Mouse (Mus musculus) ES-Bruce4 (cell line): Measurements from ENCODE around the gene Rptor. TPM values are rescaled to one million over a fixed set of nuclear protein-coding genes. Genes with fewer than 3 reads are reported as not detected.

Experiments
- H3K27ac ChIP-seq: 2 replicates; pipeline ENCODE4 v1.5.1; 2012; ENCODE audit warnings: low read length, inconsistent platforms; ENCODE audit not compliant: insufficient read depth
- H3K27me3 ChIP-seq: 2 replicates; pipeline ENCODE4 v1.6.1; 2012; ENCODE audit warnings: mild to moderate bottlenecking, low read length, inconsistent platforms; ENCODE audit not compliant: control insufficient read depth, poor library complexity, insufficient read depth, severe bottlenecking
- H3K36me3 ChIP-seq: 2 replicates; pipeline ENCODE4 v1.6.1; 2012; ENCODE audit warnings: inconsistent platforms, mild to moderate bottlenecking, low read length, moderate library complexity; ENCODE audit not compliant: control insufficient read depth, poor library complexity, insufficient read depth, severe bottlenecking
- H3K4me1 ChIP-seq: one replicate; pipeline ENCODE4 v1.8.1; 2011; ENCODE audit warnings: low read length; ENCODE audit not compliant: control insufficient read depth, insufficient read depth
- H3K4me3 ChIP-seq: 2 replicates; pipeline ENCODE4 v1.5.1; 2011; ENCODE audit warnings: low read depth, mild to moderate bottlenecking, low read length
- H3K9ac ChIP-seq: 2 replicates; pipeline ENCODE4 v1.6.1; 2012; ENCODE audit warnings: low read depth, mild to moderate bottlenecking, inconsistent platforms; ENCODE audit not compliant: poor library complexity, severe bottlenecking
- H3K9me3 ChIP-seq: replicated peaks from 2 replicates; pipeline ENCODE4 v1.6.1; 2012; ENCODE audit warnings: mild to moderate bottlenecking, low read length, inconsistent platforms; ENCODE audit not compliant: control insufficient read depth, poor library complexity, insufficient read depth, severe bottlenecking
- CTCF ChIP-seq: IDR thresholded peaks from one replicate; pipeline ENCODE4 v1.8.1; 2011; ENCODE audit warnings: low read depth, low read length
- EP300 ChIP-seq: IDR thresholded peaks from 2 replicates; pipeline ENCODE4 v1.6.1; 2011; ENCODE audit warnings: low read depth, low read length; ENCODE audit not compliant: insufficient read depth
- POLR2A ChIP-seq: IDR thresholded peaks from one replicate; pipeline ENCODE4 v1.8.1; 2011; ENCODE audit warnings: low read length; ENCODE audit not compliant: insufficient read depth
- polyA plus RNA-seq: library from polyadenylated mRNA; stranded (reverse); fragments of >200 nt; gene quantifications from 2 replicates; pipeline ENCODE4 v1.2.4, GENCODE M21; 2011; ENCODE audit warnings: low read depth; ENCODE audit not compliant: missing spikeins, insufficient read depth, insufficient read length

The Rptor gene
- polyA plus RNA-seq, 1 experiment: 41.5 TPM

DNA sequence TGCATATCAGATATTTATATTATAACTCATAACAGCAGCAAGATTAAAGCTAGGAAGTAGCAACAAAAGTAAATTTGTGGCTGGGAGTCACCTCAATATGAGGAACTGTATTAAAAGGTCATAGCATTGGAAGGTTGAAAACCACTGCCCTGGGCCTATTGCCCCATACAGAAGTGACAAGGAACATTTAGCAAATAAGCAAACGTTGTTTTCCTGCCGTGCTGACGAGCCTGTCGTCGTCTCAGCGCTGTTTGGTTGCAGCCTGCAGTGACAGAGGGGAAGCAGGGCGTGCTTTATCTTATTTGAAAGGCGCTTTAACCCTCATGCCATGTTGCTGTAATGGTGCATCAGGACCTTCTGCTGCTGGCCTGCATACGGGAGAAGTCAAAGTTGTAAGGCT lies 273.0 kb downstream of the Rptor start:
- peaks cover 2% of the 10 kb centered on the region; the same call in 1 of the 2 replicates for H3K36me3 ChIP-seq
- H3K4me3 ChIP-seq: no peak overlapping the region
- H3K27ac ChIP-seq: no peak overlapping the region
- no peaks in the 10 kb centered on the region for H3K4me1 ChIP-seq
- H3K9me3 ChIP-seq: no peaks in the 10 kb centered on the region
- TF ChIP-seq CTCF (no peak), EP300 (no peak), POLR2A (no peak)
- no peak overlapping the region for H3K9ac ChIP-seq
- no peaks in the 10 kb centered on the region for H3K27me3 ChIP-seq

GRCm38 (mm10) chr11:119877124-119877523 lies 274.4 kb downstream of the Rptor start:
- Histone ChIP-seq H3K4me3 (no peak overlapping the region), H3K36me3 (peaks cover 2% of the 10 kb centered on the region; the same call in 1 of the 2 replicates), H3K9me3 (no peaks in the 10 kb centered on the region), H3K9ac (no peak overlapping the region), H3K4me1 (no peaks in the 10 kb centered on the region), H3K27ac (no peak overlapping the region), H3K27me3 (no peaks in the 10 kb centered on the region)
- no peak for TF ChIP-seq POLR2A
- TF ChIP-seq CTCF: no peak
- no peak for TF ChIP-seq EP300

DNA sequence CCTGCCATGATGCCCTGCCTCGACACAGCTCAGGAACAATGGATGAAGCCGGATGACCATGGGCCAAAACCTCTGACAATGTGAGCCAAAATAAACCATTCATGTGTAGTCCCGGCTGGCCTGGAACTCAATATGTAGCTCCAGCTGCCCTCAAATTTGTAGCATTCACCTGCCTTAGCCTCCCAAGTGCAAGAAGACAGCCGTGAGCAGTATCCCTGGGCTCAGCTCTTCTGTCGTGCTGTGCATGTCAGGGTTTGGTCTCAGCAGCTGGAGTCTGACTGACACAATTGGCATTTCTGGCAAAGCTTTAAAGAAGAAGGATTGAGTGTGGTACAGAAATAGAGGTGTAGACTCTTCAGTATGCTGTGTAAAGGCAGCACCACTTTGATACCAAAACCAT lies 276.9 kb downstream of the Rptor start:
- no peaks in the 10 kb centered on the region for H3K4me1 ChIP-seq
- no peaks in the 10 kb centered on the region for H3K36me3 ChIP-seq
- no peak overlapping the region for H3K4me3 ChIP-seq
- no peak overlapping the region for H3K27ac ChIP-seq
- H3K9me3 ChIP-seq: no peaks in the 10 kb centered on the region
- no peaks in the 10 kb centered on the region for H3K27me3 ChIP-seq
- TF ChIP-seq CTCF (no peak), POLR2A (no peak), EP300 (no peak)
- no peak overlapping the region for H3K9ac ChIP-seq

DNA sequence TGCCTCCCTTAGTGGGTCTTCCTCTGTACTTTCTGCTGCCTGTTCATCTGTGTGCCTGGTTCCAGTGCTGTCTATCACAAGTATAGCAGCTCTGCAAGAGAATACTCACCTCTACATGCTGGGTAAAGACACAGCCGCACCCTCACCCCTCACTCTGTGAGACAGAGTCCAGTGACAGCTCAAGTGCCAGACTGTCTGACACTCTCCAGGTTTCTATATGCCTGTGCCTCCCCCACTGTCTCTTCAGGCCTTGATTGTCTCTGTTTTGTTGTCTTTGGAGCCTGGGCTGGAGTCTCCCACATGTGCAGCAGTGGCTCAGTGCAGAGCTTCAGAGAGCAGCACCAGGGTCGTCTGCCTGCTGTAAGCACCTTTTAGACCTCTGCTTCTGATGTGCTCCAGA lies 280.9 kb downstream of the Rptor start:
- Histone ChIP-seq H3K4me3 (no peak overlapping the region), H3K9ac (no peak overlapping the region), H3K27ac (no peak overlapping the region), H3K36me3 (no peaks in the 10 kb centered on the region; the same call in 1 of the 2 replicates), H3K27me3 (no peaks in the 10 kb centered on the region), H3K4me1 (no peaks in the 10 kb centered on the region), H3K9me3 (no peaks in the 10 kb centered on the region)
- no peak for TF ChIP-seq POLR2A
- no peak for TF ChIP-seq CTCF

- Histone ChIP-seq H3K36me3 (no peaks in the 10 kb centered on the region; the same call in 1 of the 2 replicates), H3K9me3 (no peaks in the 10 kb centered on the region), H3K4me1 (no peaks in the 10 kb centered on the region), H3K27me3 (no peaks in the 10 kb centered on the region), H3K4me3 (no peak overlapping the region), H3K27ac (no peak overlapping the region), H3K9ac (no peak overlapping the region)
- no peak for TF ChIP-seq EP300
- TF ChIP-seq POLR2A: no peak
- no peak for TF ChIP-seq CTCF
Observed at GRCm38 (mm10) chr11:119889966-119890365, 287.3 kb downstream of the Rptor start.

GRCm38 (mm10) chr11:119891601-119892215 lies 289.0 kb downstream of the Rptor start:
- no peak overlapping the region for H3K4me3 ChIP-seq
- H3K9ac ChIP-seq: no peak overlapping the region
- H3K36me3 ChIP-seq: no peaks in the 10 kb centered on the region; the same call in 1 of the 2 replicates
- no peak overlapping the region for H3K27ac ChIP-seq
- no peaks in the 10 kb centered on the region for H3K9me3 ChIP-seq
- H3K4me1 ChIP-seq: no peaks in the 10 kb centered on the region
- TF ChIP-seq CTCF (no peak), POLR2A (no peak), EP300 (no peak)
- H3K27me3 ChIP-seq: no peaks in the 10 kb centered on the region
